Mouse (Mus musculus) midbrain, embryonic 11.5 days (tissue): ENCODE measurements at regions not wholly inside any gene's neighbourhood (a gene's known extent, or its start where the extent isn't known, plus 50 kb on each side); places are given as distances from the start of the nearest gene placed in this dataset.

Source experiments
- ATAC-seq: fragments of 200-750 bp; cut with Nextera tagmentation; 2 replicates; pipeline ENCODE4 v1.8.0; 2017; ENCODE audit warnings: moderate TSS enrichment, moderate library complexity; ENCODE audit not compliant: low FRiP score
- DNase-seq: peaks from one replicate; pipeline ENCODE4 v3.0.0; 2015; ENCODE audit warnings: low spot score; ENCODE audit errors: missing footprints
- H3K27ac ChIP-seq: fragments of 300-500 bp; sonication (generic); 2 replicates; pipeline ENCODE4 v1.5.1; 2014; ENCODE audit warnings: low read depth, low read length
- H3K27me3 ChIP-seq: fragments of 300-500 bp; sonication (generic); 2 replicates; pipeline ENCODE4 v1.6.1; 2014; ENCODE audit warnings: mild to moderate bottlenecking, low read length, moderate library complexity, mixed read lengths; ENCODE audit not compliant: control insufficient read depth, insufficient read depth
- H3K36me3 ChIP-seq: fragments of 300-500 bp; sonication (generic); 2 replicates; pipeline ENCODE4 v1.6.1; 2014; ENCODE audit warnings: mild to moderate bottlenecking, low read length, moderate library complexity, mixed read lengths; ENCODE audit not compliant: control insufficient read depth, insufficient read depth
- H3K4me1 ChIP-seq: fragments of 300-500 bp; sonication (generic); 2 replicates; pipeline ENCODE4 v1.6.1; 2014; ENCODE audit warnings: low read length; ENCODE audit not compliant: control insufficient read depth, insufficient read depth
- H3K4me2 ChIP-seq: fragments of 300-500 bp; sonication (generic); 2 replicates; pipeline ENCODE4 v1.6.1; 2014; ENCODE audit warnings: mild to moderate bottlenecking, moderate library complexity
- H3K4me3 ChIP-seq: fragments of 300-500 bp; sonication (generic); 2 replicates; pipeline ENCODE4 v1.5.1; 2014; ENCODE audit warnings: low read depth, low read length
- H3K9ac ChIP-seq: fragments of 300-500 bp; sonication (generic); 2 replicates; pipeline ENCODE4 v1.6.1; 2014; ENCODE audit warnings: low read length
- H3K9me3 ChIP-seq: fragments of 300-500 bp; sonication (generic); 2 replicates; pipeline ENCODE4 v1.6.1; 2016; ENCODE audit warnings: low read length; ENCODE audit not compliant: control insufficient read depth
- WGBS: fragments of 180-500 bp; shearing (Covaris S2); extraction: QIAGEN DNeasy Blood & Tissue Kit; methylation state at CpG from one replicate; pipeline ENCODE4 v1.1.7; 2014; 5-methylcytosine and 5-hydroxymethylcytosine counted together

DNA sequence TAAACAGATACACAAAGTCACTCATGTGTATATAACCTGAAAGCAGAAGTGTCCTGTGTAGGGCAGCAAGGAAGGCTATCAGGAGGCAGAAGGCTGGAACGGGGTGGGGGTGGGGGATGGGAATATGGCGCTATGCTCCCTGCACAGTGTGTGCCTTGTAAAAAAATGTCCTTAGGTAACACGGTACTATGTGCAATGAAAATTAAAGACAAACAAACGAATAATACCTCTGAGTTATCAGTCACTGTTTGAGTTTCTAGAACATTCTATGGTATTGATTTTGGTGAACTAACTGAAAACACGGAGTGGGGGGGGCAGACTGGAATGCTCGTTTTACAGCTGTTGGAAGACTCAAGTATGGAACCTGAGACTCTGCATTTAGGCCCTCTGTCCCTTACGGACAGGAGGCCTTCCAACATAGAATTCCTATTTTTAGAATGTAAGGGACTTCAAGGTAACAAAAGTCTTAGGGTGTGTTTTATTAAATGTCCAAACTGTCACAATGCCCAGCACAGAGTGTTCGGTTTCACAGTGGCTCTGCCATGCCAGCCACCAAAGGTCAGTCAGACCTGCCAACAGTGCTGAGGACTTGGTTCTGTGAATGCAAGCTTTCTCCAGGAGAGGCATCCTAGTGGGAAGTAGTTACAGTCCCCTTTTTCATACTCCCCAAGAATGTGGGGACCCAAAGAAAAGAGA is 240.6 kb downstream of the Ano6 start:
- Histone ChIP-seq H3K27ac (no peak overlapping the region), H3K36me3 (no peaks in the 10 kb centered on the region), H3K27me3 (no peaks in the 10 kb centered on the region), H3K4me3 (no peak overlapping the region), H3K4me2 (no peak overlapping the region), H3K9me3 (no peaks in the 10 kb centered on the region), H3K4me1 (no peaks in the 10 kb centered on the region), H3K9ac (no peak overlapping the region)
- ATAC-seq (no peak), DNase-seq (peak; percentile 59)
- 87% methylated on average over 8 of the region's 8 CpGs for WGBS

DNA sequence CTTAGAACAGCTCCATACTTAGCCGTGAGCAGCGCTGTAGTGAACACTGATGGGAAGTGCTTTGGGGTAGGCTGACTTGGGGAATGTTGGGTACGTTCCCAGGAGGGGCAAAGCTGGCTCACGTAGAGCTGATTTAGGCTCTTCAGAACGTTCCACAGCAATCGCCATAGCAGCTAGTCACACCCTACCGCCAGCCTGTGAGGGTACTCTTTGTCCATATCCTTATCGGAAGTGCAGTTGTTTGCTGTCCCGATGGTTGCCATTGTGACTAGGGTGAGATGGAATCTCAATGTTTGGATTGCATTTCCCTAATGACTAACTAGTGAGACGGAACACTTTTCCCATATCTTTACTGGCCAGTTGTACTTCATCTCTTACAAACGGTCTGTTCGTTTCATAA is 244.6 kb downstream of the Ano6 start:
- Histone ChIP-seq H3K9me3 (no peaks in the 10 kb centered on the region), H3K36me3 (no peaks in the 10 kb centered on the region), H3K4me3 (no peak overlapping the region), H3K4me2 (no peak overlapping the region), H3K27ac (no peak overlapping the region), H3K9ac (no peak overlapping the region), H3K4me1 (no peaks in the 10 kb centered on the region), H3K27me3 (no peaks in the 10 kb centered on the region)
- DNase-seq: no peak
- ATAC-seq: no peak
- 76% methylated on average over 12 of the region's 12 CpGs for WGBS

DNA sequence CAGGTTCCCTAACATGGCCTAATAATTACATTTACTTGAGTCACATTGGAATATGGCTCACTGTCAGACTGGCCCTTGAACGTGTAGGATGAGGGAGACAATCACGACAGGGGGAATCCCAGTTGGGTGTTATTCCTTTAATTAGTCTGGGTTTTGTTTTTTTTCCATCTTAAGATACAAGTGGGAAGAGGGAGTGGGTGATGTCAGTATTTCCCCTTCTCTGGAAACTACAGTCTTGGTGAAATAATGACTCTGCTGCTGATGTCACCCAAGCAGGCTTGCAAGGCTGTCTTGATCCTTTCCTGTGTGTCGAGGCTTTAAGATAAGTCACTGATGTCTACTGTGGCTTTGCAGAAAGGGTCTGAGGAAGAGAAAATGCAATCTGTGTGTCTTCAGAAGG is 241.8 kb upstream of the Arid2 start:
- H3K36me3 ChIP-seq: no peaks in the 10 kb centered on the region
- no peaks in the 10 kb centered on the region for H3K27me3 ChIP-seq
- DNase-seq (no peak), ATAC-seq (no peak)
- WGBS: 86% methylated on average over 3 of the region's 3 CpGs
- no peak overlapping the region for H3K4me2 ChIP-seq
- no peak overlapping the region for H3K9ac ChIP-seq
- H3K27ac ChIP-seq: no peak overlapping the region
- H3K4me1 ChIP-seq: no peaks in the 10 kb centered on the region
- no peaks in the 10 kb centered on the region for H3K9me3 ChIP-seq
- H3K4me3 ChIP-seq: no peak overlapping the region

DNA sequence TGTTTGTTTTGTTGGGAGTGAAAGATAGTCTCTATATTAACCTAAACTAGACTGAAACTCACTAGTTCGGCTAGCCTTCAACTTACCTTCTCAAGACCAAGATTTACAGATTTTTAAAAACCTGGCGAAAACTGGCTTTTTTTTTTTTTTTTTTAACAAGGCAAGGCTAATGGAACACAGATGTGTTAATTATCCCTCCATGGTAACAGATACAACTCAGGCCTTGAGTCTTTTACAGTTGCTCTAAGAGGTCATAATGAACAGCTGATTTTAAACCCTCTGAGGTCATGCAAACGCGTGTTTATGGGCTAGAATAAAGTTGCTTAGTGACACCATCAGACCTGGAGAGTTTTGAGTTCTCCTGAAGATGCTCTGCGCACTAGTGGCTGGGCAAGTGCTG is 240.7 kb upstream of the Arid2 start:
- Histone ChIP-seq H3K4me1 (no peaks in the 10 kb centered on the region), H3K9me3 (no peaks in the 10 kb centered on the region), H3K36me3 (no peaks in the 10 kb centered on the region), H3K27ac (no peak overlapping the region), H3K9ac (no peak overlapping the region), H3K4me3 (no peak overlapping the region), H3K27me3 (no peaks in the 10 kb centered on the region), H3K4me2 (no peak overlapping the region)
- ATAC-seq (no peak), DNase-seq (peak; percentile 33)
- 79% methylated on average over 5 of the region's 5 CpGs for WGBS

DNA sequence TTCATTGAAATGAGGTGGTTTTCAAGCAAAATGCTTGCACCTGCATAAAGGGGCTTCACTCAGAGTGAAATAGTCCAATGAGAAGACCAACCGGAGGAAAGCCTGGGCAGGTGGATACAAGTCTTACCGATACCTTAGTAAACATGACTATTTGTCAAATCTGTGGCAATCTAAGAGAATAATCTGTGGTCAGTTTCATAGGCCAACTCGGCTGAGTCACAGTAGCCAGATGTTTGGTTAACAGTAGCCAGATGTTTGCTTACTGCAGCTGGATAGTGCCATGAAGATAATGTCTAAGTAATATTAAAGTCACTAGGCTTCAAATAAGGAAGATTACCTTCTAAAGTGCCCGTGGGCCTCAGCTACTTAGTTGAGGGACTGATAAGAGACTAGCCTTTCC is 236.9 kb upstream of the Arid2 start:
- peak; percentile 53 for DNase-seq
- no peaks in the 10 kb centered on the region for H3K4me1 ChIP-seq
- no peak overlapping the region for H3K27ac ChIP-seq
- WGBS: 89% methylated on average over 4 of the region's 4 CpGs
- H3K9ac ChIP-seq: no peak overlapping the region
- H3K36me3 ChIP-seq: no peaks in the 10 kb centered on the region
- no peak for ATAC-seq
- H3K27me3 ChIP-seq: no peaks in the 10 kb centered on the region
- H3K9me3 ChIP-seq: no peaks in the 10 kb centered on the region
- no peak overlapping the region for H3K4me3 ChIP-seq
- no peak overlapping the region for H3K4me2 ChIP-seq

DNA sequence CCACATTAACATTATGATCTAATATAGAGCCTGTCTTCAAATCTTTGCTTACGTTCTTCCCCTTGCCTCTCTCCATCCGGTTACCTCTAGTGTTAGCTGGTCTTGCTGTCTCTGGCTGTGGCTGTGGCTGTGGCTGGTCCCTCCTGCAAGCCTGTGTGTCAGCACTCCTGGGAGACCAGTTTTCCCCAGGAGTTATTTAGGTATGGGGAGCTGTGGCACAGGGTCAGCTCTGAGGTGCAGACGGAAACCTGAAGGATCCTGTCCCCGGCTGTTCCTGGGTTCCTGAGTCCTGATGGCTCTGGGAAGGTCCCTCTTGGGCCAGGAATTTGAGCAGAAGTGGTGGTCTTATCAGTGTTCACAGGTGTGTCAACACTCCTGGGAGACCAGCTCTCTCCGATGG is 234.7 kb upstream of the Arid2 start:
- Histone ChIP-seq H3K36me3 (no peaks in the 10 kb centered on the region), H3K4me3 (no peak overlapping the region), H3K27ac (no peak overlapping the region), H3K27me3 (no peaks in the 10 kb centered on the region), H3K4me1 (no peaks in the 10 kb centered on the region), H3K9me3 (no peaks in the 10 kb centered on the region), H3K4me2 (no peak overlapping the region), H3K9ac (no peak overlapping the region)
- DNase-seq (peak; percentile 67), ATAC-seq (no peak)
- WGBS: 94% methylated on average over 5 of the region's 5 CpGs

DNA sequence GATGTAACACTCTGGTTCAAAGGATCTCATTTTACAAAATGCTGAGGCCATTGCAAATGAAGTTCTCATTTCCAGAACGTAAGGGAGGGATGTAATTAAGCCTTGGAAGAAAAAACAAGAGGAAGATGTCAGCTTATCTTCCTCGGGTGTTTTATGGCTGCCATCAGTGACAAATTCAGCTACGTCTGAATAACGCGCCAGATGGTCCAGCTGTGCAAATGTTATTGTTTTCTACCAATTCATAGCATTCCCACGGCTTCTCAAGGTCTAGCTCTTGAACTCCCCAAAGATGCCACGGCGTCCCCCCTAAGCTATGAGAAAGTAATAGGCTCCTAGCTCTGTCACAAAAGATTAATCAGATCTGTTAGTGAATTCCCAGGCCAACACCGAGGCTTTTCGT is 232.0 kb upstream of the Arid2 start:
- no peak overlapping the region for H3K4me3 ChIP-seq
- peak; percentile 75 for DNase-seq

DNA sequence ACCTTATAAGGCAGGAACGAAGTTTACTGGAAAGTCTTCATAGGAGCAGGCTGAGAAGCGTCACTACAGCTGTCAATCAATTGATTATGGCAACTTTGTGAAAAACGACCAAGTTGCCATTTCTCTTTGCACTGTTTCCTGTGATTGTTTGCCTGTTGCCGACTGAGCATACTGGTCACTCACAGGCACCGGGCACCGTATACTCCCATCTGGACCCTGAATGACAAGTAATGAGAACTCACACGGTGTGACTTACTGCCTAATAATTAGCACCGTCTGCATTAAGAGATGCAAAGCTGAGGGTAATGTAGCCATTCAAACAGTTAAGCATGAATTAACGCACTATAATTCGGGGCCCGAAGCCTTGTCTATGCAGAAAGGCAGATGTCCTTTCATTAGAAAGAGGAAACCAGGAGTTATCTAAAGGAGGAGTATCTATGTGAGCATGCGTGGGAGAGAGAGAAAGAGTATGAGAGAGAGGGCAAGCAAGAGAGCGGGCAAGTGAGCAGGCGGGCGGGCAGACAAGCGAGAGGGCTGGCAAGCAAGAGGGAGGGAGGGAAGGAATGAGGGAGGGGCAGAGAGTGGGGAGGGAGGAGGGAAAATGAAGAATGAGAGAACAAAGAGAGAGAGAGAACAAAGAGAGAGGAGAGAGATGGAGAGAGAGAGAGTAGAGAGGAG is 231.4 kb upstream of the Arid2 start:
- H3K4me3 ChIP-seq: no peak overlapping the region
- no peaks in the 10 kb centered on the region for H3K36me3 ChIP-seq
- no peak for ATAC-seq
- peak; percentile 72 for DNase-seq
- H3K9me3 ChIP-seq: no peaks in the 10 kb centered on the region
- WGBS: 86% methylated on average over 16 of the region's 16 CpGs
- no peaks in the 10 kb centered on the region for H3K4me1 ChIP-seq
- H3K4me2 ChIP-seq: no peak overlapping the region
- no peak overlapping the region for H3K9ac ChIP-seq
- no peak overlapping the region for H3K27ac ChIP-seq
- H3K27me3 ChIP-seq: no peaks in the 10 kb centered on the region

More for the DNA sequence above, 232.0 kb upstream of the Arid2 start:
- H3K27me3 ChIP-seq: no peaks in the 10 kb centered on the region
- no peaks in the 10 kb centered on the region for H3K9me3 ChIP-seq
- H3K4me2 ChIP-seq: no peak overlapping the region
- WGBS: 76% methylated on average over 10 of the region's 10 CpGs
- H3K4me1 ChIP-seq: no peaks in the 10 kb centered on the region
- no peak overlapping the region for H3K27ac ChIP-seq
- H3K36me3 ChIP-seq: no peaks in the 10 kb centered on the region
- ATAC-seq: no peak
- no peak overlapping the region for H3K9ac ChIP-seq

DNA sequence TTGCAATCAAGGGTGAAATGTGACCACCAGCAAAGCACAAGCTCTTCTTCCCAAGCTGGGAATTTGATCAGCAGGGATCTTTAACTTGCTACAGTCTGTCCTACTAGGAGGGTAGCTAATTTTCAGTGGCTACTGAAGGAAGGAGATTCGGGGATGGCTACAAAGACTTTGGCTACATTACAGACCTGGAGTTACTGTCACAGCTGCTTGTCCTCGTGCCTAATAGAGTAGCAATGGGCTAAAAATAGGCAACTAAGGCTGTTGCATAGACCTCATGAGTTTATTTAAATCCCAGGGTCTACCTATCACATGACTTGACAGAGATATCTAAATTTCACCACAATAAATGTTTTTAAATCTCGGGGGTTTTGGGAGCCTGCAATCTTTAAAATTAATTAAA is 227.7 kb upstream of the Arid2 start:
- H3K4me3 ChIP-seq: no peak overlapping the region
- H3K4me1 ChIP-seq: no peaks in the 10 kb centered on the region
- WGBS: 85% methylated on average over 3 of the region's 3 CpGs
- DNase-seq: no peak
- no peaks in the 10 kb centered on the region for H3K36me3 ChIP-seq
- no peak overlapping the region for H3K9ac ChIP-seq
- no peaks in the 10 kb centered on the region for H3K9me3 ChIP-seq
- ATAC-seq: no peak
- no peak overlapping the region for H3K4me2 ChIP-seq
- H3K27ac ChIP-seq: no peak overlapping the region
- no peaks in the 10 kb centered on the region for H3K27me3 ChIP-seq
